In genomic region chr3:115793344-115794059, GRCm38 (mm10) we compare ENCODE assay signal across 9 mouse cellular contexts.
DNase-seq lines count a peak whose midpoint lies in the region; ATAC-seq lines count a peak whose summit lies in the region.
"Had no signal": no experiment of that assay in that cellular context is flagged by ENCODE, and none has a peak within 500 bp of the region (broad histone marks: within the 10 kb centered on the region; RNA-seq: fewer than 3 reads in every experiment).

No protein-coding gene starts in this region.

- intact Hi-C loops in gastrocnemius, postnatal 36 days (cut with DNase I), result no loop called here

- peak overlapping the region; percentile 57 for H3K4me2 ChIP-seq in liver, embryonic 12.5 days

- H3K9me3 ChIP-seq in liver, embryonic 12.5 days (replicated peaks), result no peaks in the 10 kb centered on the region

- ATAC-seq in liver, embryonic 12.5 days, result peak; percentile 73
- ATAC-seq in neutrophil, adult 5-6 weeks (ENCODE audit: extremely low read depth, insufficient number of reproducible peaks, low FRiP score, poor library complexity, severe bottlenecking), result peak; percentile 84

- H3K9ac ChIP-seq in liver, embryonic 12.5 days, result 0 out of 2 replicates have a peak overlapping the region, but pooled peaks have one; percentile 39

- no peaks in the 10 kb centered on the region for H3K27me3 ChIP-seq in liver, embryonic 12.5 days (replicated peaks)

- peak overlapping the region; percentile 72 for H3K27ac ChIP-seq in liver, embryonic 12.5 days
- H3K27ac ChIP-seq: macrophage had no signal

- DNase-seq in gastrocnemius, postnatal 25 days, result peak; percentile 8
- no peak for DNase-seq in gastrocnemius, postnatal 36 days
- peak; percentile 31 for DNase-seq in adrenal gland, postnatal 14 days
- DNase-seq in heart, postnatal 4 days, result peak; percentile 70
- DNase-seq in urinary bladder, postnatal 25 days (ENCODE audit: low spot score), result no peak
- DNase-seq in layer of hippocampus, postnatal 25 days (ENCODE audit: extremely low spot score in 1 of 2, low spot score in 1 of 2), result no peak

- peaks cover 24% of the 10 kb centered on the region for H3K4me1 ChIP-seq in liver, embryonic 12.5 days

- no peaks in the 10 kb centered on the region for H3K36me3 ChIP-seq in liver, embryonic 12.5 days

- peak overlapping the region; percentile 16 for H3K4me3 ChIP-seq in liver, embryonic 12.5 days

- 7% methylated on average over 12 of the region's 12 CpGs for WGBS in liver, embryonic 12.5 days (ENCODE audit: insufficient replicate concordance)

Comparison
In these comparisons a context has a peak if more than half of its experiments do, and no peak if none do; other contexts are left out.
1. DNase-seq: peak in gastrocnemius, postnatal 25 days (single experiment), adrenal gland, postnatal 14 days (single experiment) and heart, postnatal 4 days (single experiment); none in gastrocnemius, postnatal 36 days (0 of 2), urinary bladder, postnatal 25 days (single experiment) and layer of hippocampus, postnatal 25 days (0 of 2).